8 mouse cellular contexts compared by ENCODE assay signal in genomic region chr1:87852892-87853600, GRCm38 (mm10). TPM values are rescaled to one million over a fixed set of nuclear protein-coding genes. Genes with fewer than 3 reads are reported as not detected.
DNase-seq lines count a peak whose midpoint lies in the region; ATAC-seq and TF ChIP-seq lines count a peak whose summit lies in the region.

Gene Dgkd (plus strand): TSS chr1:87853287.

- no peaks in the 10 kb centered on the region for H3K9me3 ChIP-seq in ES-Bruce4 (replicated peaks; ENCODE audit: control insufficient read depth, insufficient read depth, low read length, poor library complexity, severe bottlenecking)
- H3K9me3 ChIP-seq in erythroblast, embryonic 14.5 days (ENCODE audit: control insufficient read depth, low read length): no peaks in the 10 kb centered on the region
- H3K9me3 ChIP-seq in heart, embryonic 14.5 days (ENCODE audit: control insufficient read depth, low read length): no peaks in the 10 kb centered on the region
- no peaks in the 10 kb centered on the region for H3K9me3 ChIP-seq in liver, embryonic 15.5 days (replicated peaks)
- H3K9me3 ChIP-seq in neural tube, embryonic 11.5 days (ENCODE audit: control insufficient read depth, low read length): no peaks in the 10 kb centered on the region
- no peaks in the 10 kb centered on the region for H3K9me3 ChIP-seq in stomach, embryonic 16.5 days (replicated peaks; ENCODE audit: control insufficient read depth, low read length)

- no peaks in the 10 kb centered on the region for H3K36me3 ChIP-seq in ES-Bruce4 (ENCODE audit: control insufficient read depth, insufficient read depth, low read length, poor library complexity, severe bottlenecking)
- H3K36me3 ChIP-seq in erythroblast, embryonic 14.5 days (ENCODE audit: control insufficient read depth): no peaks in the 10 kb centered on the region
- no peaks in the 10 kb centered on the region for H3K36me3 ChIP-seq in heart, embryonic 14.5 days (ENCODE audit: control insufficient read depth, insufficient read depth, low read length)
- no peaks in the 10 kb centered on the region for H3K36me3 ChIP-seq in liver, embryonic 15.5 days (replicated peaks)
- no peaks in the 10 kb centered on the region for H3K36me3 ChIP-seq in neural tube, embryonic 11.5 days (ENCODE audit: control insufficient read depth, insufficient read depth, low read length)
- no peaks in the 10 kb centered on the region for H3K36me3 ChIP-seq in stomach, embryonic 16.5 days (ENCODE audit: control insufficient read depth, insufficient read depth, low read length)

- peak within 1 kb of the TSS; percentile 98 for H3K4me2 ChIP-seq in heart, embryonic 14.5 days (ENCODE audit: low read length)
- peak within 1 kb of the TSS; percentile 99 for H3K4me2 ChIP-seq in liver, embryonic 15.5 days
- H3K4me2 ChIP-seq in neural tube, embryonic 11.5 days (ENCODE audit: low read depth): peak within 1 kb of the TSS; percentile 91
- H3K4me2 ChIP-seq in stomach, embryonic 16.5 days (ENCODE audit: low read depth, low read length): peak within 1 kb of the TSS; percentile 99

- TF ChIP-seq EP300 in ES-Bruce4 (IDR thresholded peaks at IDR 0.05; ENCODE audit: insufficient read depth, low read depth, low read length): no peak

- no peak for TF ChIP-seq CTCF in ES-Bruce4 (IDR thresholded peaks at IDR 0.05; ENCODE audit: low read depth, low read length)

- TF ChIP-seq POLR2A in ES-Bruce4 (IDR thresholded peaks at IDR 0.05; ENCODE audit: insufficient read depth, low read length): no peak

- H3K27me3 ChIP-seq in ES-Bruce4 (ENCODE audit: control insufficient read depth, insufficient read depth, low read length, poor library complexity, severe bottlenecking): no peaks in the 10 kb centered on the region
- H3K27me3 ChIP-seq in erythroblast, embryonic 14.5 days (ENCODE audit: control insufficient read depth): peaks cover 10% of the 10 kb centered on the region
- no peaks in the 10 kb centered on the region for H3K27me3 ChIP-seq in heart, embryonic 14.5 days (ENCODE audit: control insufficient read depth, insufficient read depth, low read length)
- H3K27me3 ChIP-seq in liver, embryonic 15.5 days: no peaks in the 10 kb centered on the region
- no peaks in the 10 kb centered on the region for H3K27me3 ChIP-seq in neural tube, embryonic 11.5 days (ENCODE audit: control insufficient read depth, insufficient read depth, low read length)
- H3K27me3 ChIP-seq in stomach, embryonic 16.5 days (ENCODE audit: control insufficient read depth, insufficient read depth, low read length): no peaks in the 10 kb centered on the region

- WGBS in heart, embryonic 14.5 days: under 1% methylated on average over 51 of the region's 74 CpGs
- WGBS in liver, embryonic 15.5 days (ENCODE audit: insufficient replicate concordance): 1% methylated on average over 63 of the region's 74 CpGs
- 1% methylated on average over 68 of the region's 74 CpGs for WGBS in neural tube, embryonic 11.5 days
- under 1% methylated on average over 67 of the region's 74 CpGs for WGBS in stomach, embryonic 16.5 days

- peak; percentile 92 for DNase-seq in kidney, postnatal 10 days
- peak; percentile 94 for DNase-seq in neural tube, embryonic 11.5 days (ENCODE audit: low spot score)

- peak within 1 kb of the TSS; percentile 90 for H3K4me3 ChIP-seq in ES-Bruce4 (ENCODE audit: low read depth, low read length)
- peak within 1 kb of the TSS; percentile 97 for H3K4me3 ChIP-seq in brown adipose tissue, adult 24 weeks (ENCODE audit: insufficient read depth, low read depth, low read length)
- H3K4me3 ChIP-seq in erythroblast, embryonic 14.5 days (replicated peaks): peak within 1 kb of the TSS; percentile 93
- H3K4me3 ChIP-seq in heart, embryonic 14.5 days (ENCODE audit: control insufficient read depth in 1 of 2, insufficient read depth in 1 of 2, low read depth in 1 of 2, low read length in 2 of 2): peak within 1 kb of the TSS; percentile 89 to 97
- H3K4me3 ChIP-seq in liver, embryonic 15.5 days (replicated peaks): peak within 1 kb of the TSS; percentile 93
- peak within 1 kb of the TSS; percentile 95 for H3K4me3 ChIP-seq in neural tube, embryonic 11.5 days (ENCODE audit: low read depth, low read length)
- peak within 1 kb of the TSS; percentile 89 for H3K4me3 ChIP-seq in stomach, embryonic 16.5 days (replicated peaks; ENCODE audit: low read length)

- peak within 1 kb of the TSS; percentile 95 for H3K9ac ChIP-seq in ES-Bruce4 (ENCODE audit: low read depth, poor library complexity, severe bottlenecking)
- H3K9ac ChIP-seq in heart, embryonic 14.5 days (ENCODE audit: low read length): peak within 1 kb of the TSS; percentile 93
- H3K9ac ChIP-seq in liver, embryonic 15.5 days: peak within 1 kb of the TSS; percentile 91
- H3K9ac ChIP-seq in neural tube, embryonic 11.5 days (ENCODE audit: low read length): peak within 1 kb of the TSS; percentile 88
- H3K9ac ChIP-seq in stomach, embryonic 16.5 days (ENCODE audit: low read length): peak within 1 kb of the TSS; percentile 93

- peak; percentile 97 for ATAC-seq in heart, embryonic 14.5 days (ENCODE audit: insufficient number of reproducible peaks, insufficient read depth, low FRiP score, low read depth)
- peak; percentile 94 for ATAC-seq in liver, embryonic 15.5 days (ENCODE audit: insufficient read depth)
- peak; percentile 94 for ATAC-seq in neural tube, embryonic 11.5 days (ENCODE audit: insufficient read depth, low FRiP score, low TSS enrichment)
- peak; percentile 95 for ATAC-seq in stomach, embryonic 16.5 days (ENCODE audit: insufficient read depth, low FRiP score)

- peaks cover 3% of the 10 kb centered on the region for H3K4me1 ChIP-seq in ES-Bruce4 (ENCODE audit: control insufficient read depth, insufficient read depth, low read length)
- peaks cover 45% of the 10 kb centered on the region for H3K4me1 ChIP-seq in brown adipose tissue, adult 24 weeks (ENCODE audit: control insufficient read depth, insufficient read depth, insufficient read length, low read length)
- H3K4me1 ChIP-seq in erythroblast, embryonic 14.5 days (ENCODE audit: control insufficient read depth): peaks cover 45% of the 10 kb centered on the region
- peaks cover 14 to 30% of the 10 kb centered on the region in 2 experiments for H3K4me1 ChIP-seq in heart, embryonic 14.5 days (ENCODE audit: control insufficient read depth in 2 of 2, insufficient read depth in 2 of 2, low read length in 2 of 2)
- peaks cover 55% of the 10 kb centered on the region for H3K4me1 ChIP-seq in liver, embryonic 15.5 days (replicated peaks)
- H3K4me1 ChIP-seq in neural tube, embryonic 11.5 days (ENCODE audit: control insufficient read depth, insufficient read depth, low read length): peaks cover 17% of the 10 kb centered on the region
- peaks cover 24% of the 10 kb centered on the region for H3K4me1 ChIP-seq in stomach, embryonic 16.5 days (ENCODE audit: control insufficient read depth, insufficient read depth, low read length)

- no peak within 1 kb of the TSS for H3K27ac ChIP-seq in ES-Bruce4 (ENCODE audit: insufficient read depth, low read length)
- peak within 1 kb of the TSS; percentile 88 for H3K27ac ChIP-seq in brown adipose tissue, adult 24 weeks (replicated peaks; ENCODE audit: low read depth, low read length)
- peak within 1 kb of the TSS; percentile 48 to 53; a peak in 3 of 4 replicates for H3K27ac ChIP-seq in heart, embryonic 14.5 days (replicated peaks in 1 of 2; ENCODE audit: control insufficient read depth in 1 of 2, insufficient read depth in 1 of 2, low read depth in 2 of 2, low read length in 2 of 2)
- H3K27ac ChIP-seq in liver, embryonic 15.5 days (replicated peaks): peak within 1 kb of the TSS; percentile 70
- peak within 1 kb of the TSS; percentile 53; the same call in 1 of the 2 replicates for H3K27ac ChIP-seq in neural tube, embryonic 11.5 days (ENCODE audit: low read depth, low read length)
- peak within 1 kb of the TSS; percentile 49 for H3K27ac ChIP-seq in stomach, embryonic 16.5 days (ENCODE audit: low read length)

RNA-seq across cellular contexts. Expression of gene Dgkd, which starts in this region (rescaled TPM):
- polyA plus RNA-seq in ES-Bruce4 (2011; ENCODE audit: insufficient read depth, insufficient read length, low read depth, missing spikeins): 60.2 and 62.4 TPM in 2 replicates
- polyA plus RNA-seq in brown adipose tissue, adult 24 weeks (2012; ENCODE audit: insufficient read depth, insufficient read length, missing spikeins): 59.1 and 61.6 TPM in 2 replicates
- 0.30 and 0.33 TPM in 2 replicates for polyA plus RNA-seq in erythroblast, embryonic 14.5 days (2012)
- 24.7 and 29.4 TPM in 2 replicates for polyA plus RNA-seq in heart, embryonic 14.5 days (2014; fragmentation: Nextera tagmentation; extraction: Ambion mirVana)
- polyA plus RNA-seq in liver, embryonic 15.5 days (2015; fragmentation: Nextera tagmentation; extraction: Ambion mirVana): 9.8 and 10.5 TPM in 2 replicates
- polyA plus RNA-seq in neural tube, embryonic 11.5 days (2014; fragmentation: Nextera tagmentation; extraction: Ambion mirVana): 39.7 and 40.1 TPM in 2 replicates
- polyA plus RNA-seq in stomach, embryonic 16.5 days (2015; fragmentation: Nextera tagmentation; extraction: Ambion mirVana): 30.0 and 30.7 TPM in 2 replicates
